Mouse (Mus musculus) C2C12 (cell line): ENCODE results near the gene Cfdp1.

Source experiments
- CEBPB ChIP-seq: IDR thresholded peaks from one replicate; pipeline ENCODE4 v1.6.1; 2011; ENCODE audit warnings: low read depth, mild to moderate bottlenecking, control low read depth, moderate library complexity
- CTCF ChIP-seq: IDR thresholded peaks from one replicate; pipeline ENCODE4 v1.5.1; 2011; ENCODE audit not compliant: control insufficient read depth, insufficient read depth, insufficient read length
- MAX ChIP-seq: IDR thresholded peaks from one replicate; pipeline ENCODE4 v1.6.1; 2011; ENCODE audit warnings: mild to moderate bottlenecking, control low read depth
- USF1 ChIP-seq: IDR thresholded peaks from one replicate; pipeline ENCODE4 v1.6.1; 2011; ENCODE audit warnings: low read depth, mild to moderate bottlenecking, control low read depth, moderate library complexity

GRCm38 (mm10) chr8:111789639-111790038 is 64.5 kb downstream of the Cfdp1 start:
- TF ChIP-seq CTCF (no peak), USF1 (no peak), CEBPB (no peak), MAX (no peak)
